Mouse (Mus musculus) ES-Bruce4 (cell line): ENCODE data around the gene Vamp2. TPM values are rescaled to one million over a fixed set of nuclear protein-coding genes. Genes with fewer than 3 reads are reported as not detected.

Experiments used
- H3K27ac ChIP-seq: 2 replicates; pipeline ENCODE4 v1.5.1; 2012; ENCODE audit warnings: low read length, inconsistent platforms; ENCODE audit not compliant: insufficient read depth
- H3K27me3 ChIP-seq: 2 replicates; pipeline ENCODE4 v1.6.1; 2012; ENCODE audit warnings: mild to moderate bottlenecking, low read length, inconsistent platforms; ENCODE audit not compliant: control insufficient read depth, poor library complexity, insufficient read depth, severe bottlenecking
- H3K36me3 ChIP-seq: 2 replicates; pipeline ENCODE4 v1.6.1; 2012; ENCODE audit warnings: inconsistent platforms, mild to moderate bottlenecking, low read length, moderate library complexity; ENCODE audit not compliant: control insufficient read depth, poor library complexity, insufficient read depth, severe bottlenecking
- H3K4me1 ChIP-seq: one replicate; pipeline ENCODE4 v1.8.1; 2011; ENCODE audit warnings: low read length; ENCODE audit not compliant: control insufficient read depth, insufficient read depth
- H3K4me3 ChIP-seq: 2 replicates; pipeline ENCODE4 v1.5.1; 2011; ENCODE audit warnings: low read depth, mild to moderate bottlenecking, low read length
- H3K9ac ChIP-seq: 2 replicates; pipeline ENCODE4 v1.6.1; 2012; ENCODE audit warnings: low read depth, mild to moderate bottlenecking, inconsistent platforms; ENCODE audit not compliant: poor library complexity, severe bottlenecking
- H3K9me3 ChIP-seq: replicated peaks from 2 replicates; pipeline ENCODE4 v1.6.1; 2012; ENCODE audit warnings: mild to moderate bottlenecking, low read length, inconsistent platforms; ENCODE audit not compliant: control insufficient read depth, poor library complexity, insufficient read depth, severe bottlenecking
- CTCF ChIP-seq: IDR thresholded peaks from one replicate; pipeline ENCODE4 v1.8.1; 2011; ENCODE audit warnings: low read depth, low read length
- EP300 ChIP-seq: IDR thresholded peaks from 2 replicates; pipeline ENCODE4 v1.6.1; 2011; ENCODE audit warnings: low read depth, low read length; ENCODE audit not compliant: insufficient read depth
- POLR2A ChIP-seq: IDR thresholded peaks from one replicate; pipeline ENCODE4 v1.8.1; 2011; ENCODE audit warnings: low read length; ENCODE audit not compliant: insufficient read depth
- polyA plus RNA-seq: library from polyadenylated mRNA; stranded (reverse); fragments of >200 nt; gene quantifications from 2 replicates; pipeline ENCODE4 v1.2.4, GENCODE M21; 2011; ENCODE audit warnings: low read depth; ENCODE audit not compliant: missing spikeins, insufficient read depth, insufficient read length

Gene Vamp2
- 39.5 and 41.6 TPM in 2 replicates for polyA plus RNA-seq

DNA sequence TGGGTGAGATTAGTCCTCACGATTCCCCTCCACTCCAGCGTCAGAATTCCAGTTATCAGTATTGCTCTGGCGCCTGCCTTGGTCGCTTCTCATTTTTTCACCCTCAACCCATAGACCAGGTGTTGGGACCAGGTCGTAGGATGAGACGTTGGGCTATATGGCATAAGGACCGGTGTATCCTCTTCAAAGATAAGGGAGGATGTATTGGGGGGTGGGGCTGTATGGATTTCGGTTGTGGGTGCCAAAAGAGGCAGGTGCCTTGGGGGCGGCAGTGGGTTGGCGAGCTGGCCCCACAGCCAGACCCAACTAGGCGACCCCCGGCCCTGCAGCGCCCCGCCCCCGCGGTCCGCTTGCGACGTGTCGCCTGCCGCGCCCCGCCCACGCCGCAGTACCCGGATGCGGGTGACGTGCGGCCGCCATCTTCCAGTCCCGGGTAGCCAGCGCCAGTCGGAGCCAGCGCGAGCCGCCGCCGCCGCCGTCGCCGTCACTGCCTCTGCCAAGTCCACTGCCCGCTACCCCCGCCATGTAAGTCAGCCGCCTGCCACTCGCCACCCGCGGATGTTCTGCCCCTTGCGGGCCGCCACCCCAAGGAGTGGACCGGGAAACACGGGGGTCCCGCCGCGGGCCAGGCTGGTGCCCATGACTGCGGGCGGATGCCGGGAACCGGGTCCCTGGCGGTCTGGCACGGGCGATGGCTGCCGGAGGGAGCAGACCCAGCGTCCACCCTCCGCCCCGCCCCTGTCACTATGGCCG, at the start of gene Vamp2:
Vamp2 (plus strand) TSS at position 388 of the 753 bp plus-strand sequence.
- Histone ChIP-seq H3K9me3 (0 out of 2 replicates have a peak, but pooled peaks cover 2% of the 10 kb centered on the region), H3K9ac (peak within 1 kb of the TSS; percentile 91), H3K4me3 (peak within 1 kb of the TSS; percentile 90), H3K4me1 (peaks cover 2% of the 10 kb centered on the region), H3K27me3 (no peaks in the 10 kb centered on the region), H3K36me3 (peaks cover 13% of the 10 kb centered on the region), H3K27ac (no peak within 1 kb of the TSS)
- TF ChIP-seq POLR2A (peak; percentile 12), CTCF (no peak)

DNA sequence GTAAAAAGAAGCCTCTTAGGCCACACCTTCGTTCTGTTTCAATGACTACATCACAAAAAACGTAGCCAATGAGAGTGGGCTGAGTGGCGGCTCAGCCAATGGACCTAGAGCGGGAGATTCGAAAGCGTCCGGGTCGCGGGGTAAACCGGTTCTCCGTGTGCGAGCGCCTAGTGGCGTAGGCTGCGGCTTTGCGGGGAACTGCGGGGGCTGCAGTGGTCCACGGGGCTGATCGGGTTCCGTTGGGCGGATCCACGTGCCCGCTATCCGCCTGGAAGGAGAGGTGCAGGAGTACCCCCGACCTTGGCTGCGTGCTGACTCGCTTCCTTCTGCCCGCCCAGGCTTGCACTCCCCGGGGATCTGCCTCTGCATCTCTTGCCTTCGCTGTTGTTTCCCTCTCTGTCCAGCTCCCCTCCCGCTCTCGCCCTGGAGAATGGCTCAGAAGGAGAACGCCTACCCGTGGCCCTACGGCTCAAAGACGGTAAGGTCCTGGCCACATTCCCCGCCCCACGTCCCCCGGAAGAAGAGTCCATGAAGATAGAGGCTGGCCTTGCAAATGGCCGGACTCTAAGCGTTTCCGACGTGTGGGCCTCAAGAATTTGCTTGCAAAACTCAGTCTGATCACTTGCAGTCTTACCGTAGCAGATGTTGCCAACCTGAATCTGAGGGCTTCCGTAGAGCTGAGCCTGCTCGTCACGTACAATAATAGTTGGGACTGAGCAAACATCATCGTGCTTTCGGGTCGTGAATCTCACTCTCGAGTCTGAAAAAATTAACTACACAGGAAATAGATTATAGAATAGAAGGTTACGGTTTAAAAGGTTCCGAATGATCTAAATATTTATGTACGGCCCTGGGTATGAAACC, 42.5 kb upstream of the Vamp2 start, which contains the start of gene Aurkb:
Aurkb (plus strand) TSS at position 117 of the 864 bp plus-strand sequence.
- Histone ChIP-seq H3K27ac (peak within 1 kb of the TSS; percentile 84), H3K9ac (peak within 1 kb of the TSS; percentile 88), H3K4me3 (peak within 1 kb of the TSS; percentile 99), H3K36me3 (peaks cover 31% of the 10 kb centered on the region), H3K27me3 (no peaks in the 10 kb centered on the region), H3K9me3 (no peaks in the 10 kb centered on the region), H3K4me1 (no peaks in the 10 kb centered on the region)
- TF ChIP-seq EP300, result no peak
- peak; percentile 64 for TF ChIP-seq POLR2A
- TF ChIP-seq CTCF, result no peak

GRCm38 (mm10) chr11:69046395-69046774, 41.9 kb upstream of the Vamp2 start:
- Histone ChIP-seq H3K27me3 (no peaks in the 10 kb centered on the region), H3K27ac (no peak overlapping the region)
- TF ChIP-seq POLR2A, result no peak
- no peak for TF ChIP-seq EP300
- no peak for TF ChIP-seq CTCF

GRCm38 (mm10) chr11:69047592-69047991, 40.7 kb upstream of the Vamp2 start:
- no peak for TF ChIP-seq POLR2A
- no peak for TF ChIP-seq CTCF
- TF ChIP-seq EP300, result no peak
- Histone ChIP-seq H3K36me3 (peaks cover 36% of the 10 kb centered on the region), H3K4me1 (no peaks in the 10 kb centered on the region), H3K4me3 (no peak overlapping the region), H3K27me3 (no peaks in the 10 kb centered on the region), H3K27ac (no peak overlapping the region), H3K9ac (no peak overlapping the region; the same call in 1 of the 2 replicates), H3K9me3 (no peaks in the 10 kb centered on the region)

More at GRCm38 (mm10) chr11:69046395-69046774, 41.9 kb upstream of the Vamp2 start:
- no peaks in the 10 kb centered on the region for H3K4me1 ChIP-seq
- H3K9ac ChIP-seq, result peak overlapping the region; percentile 88
- peak overlapping the region; percentile 99 for H3K4me3 ChIP-seq
- H3K9me3 ChIP-seq, result no peaks in the 10 kb centered on the region
- H3K36me3 ChIP-seq, result peaks cover 36% of the 10 kb centered on the region

DNA sequence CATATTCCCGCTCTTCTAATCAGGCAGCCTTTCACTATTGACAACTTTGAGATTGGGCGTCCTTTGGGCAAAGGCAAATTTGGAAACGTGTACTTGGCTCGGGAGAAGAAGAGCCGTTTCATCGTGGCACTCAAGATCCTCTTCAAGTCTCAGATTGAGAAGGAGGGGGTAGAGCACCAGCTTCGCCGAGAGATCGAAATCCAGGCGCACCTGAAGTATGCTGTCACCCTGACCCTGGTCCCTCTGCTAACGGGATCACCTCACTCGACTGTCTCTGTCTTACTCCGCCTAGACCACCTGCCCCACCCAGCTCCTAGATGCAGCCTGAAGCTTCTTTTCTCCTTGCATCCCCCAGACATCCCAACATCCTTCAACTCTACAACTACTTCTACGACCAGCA, 40.1 kb upstream of the Vamp2 start:
- no peak overlapping the region for H3K4me3 ChIP-seq
- H3K36me3 ChIP-seq, result peaks cover 36% of the 10 kb centered on the region
- H3K27ac ChIP-seq, result no peak overlapping the region

More for the DNA sequence above, 40.1 kb upstream of the Vamp2 start:
- no peak overlapping the region for H3K9ac ChIP-seq
- H3K27me3 ChIP-seq, result no peaks in the 10 kb centered on the region
- TF ChIP-seq POLR2A (no peak), EP300 (no peak), CTCF (no peak)
- no peaks in the 10 kb centered on the region for H3K9me3 ChIP-seq
- H3K4me1 ChIP-seq, result no peaks in the 10 kb centered on the region
